Mouse (Mus musculus) limb, embryonic 14.5 days (tissue): ENCODE measurements around the gene Il17ra. TPM values are rescaled to one million over a fixed set of nuclear protein-coding genes. Genes with fewer than 3 reads are reported as not detected.

ENCODE experiments used
- ATAC-seq: fragments of 200-750 bp; cut with Nextera tagmentation; 2 replicates; pipeline ENCODE4 v1.8.0; 2017; ENCODE audit warnings: low read depth, moderate number of reproducible peaks, moderate TSS enrichment; ENCODE audit not compliant: low FRiP score
- DNase-seq: peaks from one replicate; pipeline ENCODE4 v3.0.0-alpha.2; 2015; ENCODE audit warnings: low spot score
- H3K27ac ChIP-seq: fragments of 300-500 bp; sonication (generic); replicated peaks from 2 replicates; pipeline ENCODE4 v1.5.1; 2014; ENCODE audit warnings: low read depth, mild to moderate bottlenecking, low read length, moderate library complexity, mixed read lengths
- H3K27me3 ChIP-seq: fragments of 300-500 bp; sonication (generic); 2 replicates; pipeline ENCODE4 v1.6.1; 2014; ENCODE audit warnings: low read length, mixed read lengths; ENCODE audit not compliant: control insufficient read depth, insufficient read depth
- H3K36me3 ChIP-seq: fragments of 300-500 bp; sonication (generic); 2 replicates; pipeline ENCODE4 v1.6.1; 2014; ENCODE audit warnings: mild to moderate bottlenecking, low read length, moderate library complexity, mixed read lengths; ENCODE audit not compliant: control insufficient read depth, insufficient read depth
- H3K4me1 ChIP-seq: fragments of 300-500 bp; sonication (generic); 2 replicates; pipeline ENCODE4 v1.6.1; 2014; ENCODE audit warnings: antibody characterized with exemption, low read length, mixed read lengths; ENCODE audit not compliant: control insufficient read depth, insufficient read depth
- H3K4me2 ChIP-seq: fragments of 300-500 bp; sonication (generic); replicated peaks from 2 replicates; pipeline ENCODE4 v1.6.1; 2014; ENCODE audit warnings: low read depth, mild to moderate bottlenecking, low read length, moderate library complexity; ENCODE audit not compliant: severe bottlenecking
- H3K4me3 ChIP-seq: fragments of 300-500 bp; sonication (generic); replicated peaks from 2 replicates; pipeline ENCODE4 v1.5.1; 2014; ENCODE audit warnings: low read length
- H3K9ac ChIP-seq: fragments of 300-500 bp; sonication (generic); 2 replicates; pipeline ENCODE4 v1.6.1; 2014; ENCODE audit warnings: mild to moderate bottlenecking, low read depth, low read length, moderate library complexity; ENCODE audit not compliant: severe bottlenecking
- H3K9me3 ChIP-seq: fragments of 300-500 bp; sonication (generic); 2 replicates; pipeline ENCODE4 v1.6.1; 2016; ENCODE audit warnings: low read length; ENCODE audit not compliant: control insufficient read depth
- POLR2A ChIP-seq: fragments of 200-500 bp; IDR thresholded peaks from 2 replicates; pipeline ENCODE4 v1.8.0; 2012; ENCODE audit warnings: inconsistent platforms, mild to moderate bottlenecking, moderate library complexity, borderline replicate concordance; ENCODE audit not compliant: insufficient read depth, insufficient read length; ENCODE audit errors: extremely low read depth
- WGBS: fragments of 180-500 bp; shearing (Covaris S2); extraction: QIAGEN DNeasy Blood & Tissue Kit; methylation state at CpG from one replicate; pipeline ENCODE4 v1.1.7; 2014; 5-methylcytosine and 5-hydroxymethylcytosine counted together
- polyA plus RNA-seq, 2 experiments: library from polyadenylated mRNA; depleted of rRNA in 1 of 2; stranded (reverse) in 1 of 2; unstranded in 1 of 2; fragments of >200 nt; fragmentation: Nextera tagmentation in 1 of 2; extraction: Ambion mirVana in 1 of 2; gene quantifications; 2 replicates each; pipeline versions ENCODE4 v1.2.1 to v1.2.3; 2012 to 2014

Gene Il17ra
- polyA plus RNA-seq, 2 experiments, result 3.1 to 6.0 TPM

DNA sequence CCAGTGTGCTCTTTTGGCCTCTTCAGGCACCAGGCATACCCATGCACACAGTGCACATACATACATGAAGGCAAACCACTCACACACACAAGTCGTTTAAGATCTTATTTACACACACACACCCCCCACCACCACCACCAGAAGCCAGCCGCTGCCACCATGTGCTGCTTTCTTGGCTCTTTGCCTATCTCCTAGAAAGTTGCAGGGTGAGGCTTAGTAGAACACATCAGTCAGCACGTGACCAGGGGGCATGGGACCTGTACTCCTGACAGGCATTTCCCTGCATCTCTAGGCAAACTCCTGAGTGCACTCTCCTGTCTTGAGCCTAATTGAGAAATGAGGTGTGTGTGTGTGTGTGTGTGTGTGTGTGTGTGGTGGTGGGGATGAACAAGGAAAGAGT lies 22.0 kb downstream of the Il17ra start:
- H3K9ac ChIP-seq, result no peak overlapping the region

GRCm38 (mm10) chr6:120486051-120486510 lies 23.0 kb downstream of the Il17ra start:
- peaks cover 2% of the 10 kb centered on the region for H3K36me3 ChIP-seq
- H3K4me3 ChIP-seq, result no peak overlapping the region
- no peak overlapping the region for H3K9ac ChIP-seq
- H3K27ac ChIP-seq, result no peak overlapping the region
- no peak for ATAC-seq
- TF ChIP-seq POLR2A, result no peak
- H3K9me3 ChIP-seq, result no peaks in the 10 kb centered on the region
- no peak overlapping the region for H3K4me2 ChIP-seq
- H3K27me3 ChIP-seq, result no peaks in the 10 kb centered on the region
- H3K4me1 ChIP-seq, result no peaks in the 10 kb centered on the region; the same call in 1 of the 2 replicates
- whole genome bisulfite sequencing, result 71% methylated on average over 8 of the region's 8 CpGs
- no peak for DNase-seq

More for the DNA sequence above, 22.0 kb downstream of the Il17ra start:
- 66% methylated on average over 3 of the region's 3 CpGs for WGBS
- Histone ChIP-seq H3K27ac (no peak overlapping the region), H3K27me3 (no peaks in the 10 kb centered on the region), H3K4me3 (no peak overlapping the region), H3K4me1 (no peaks in the 10 kb centered on the region; the same call in 1 of the 2 replicates), H3K36me3 (peaks cover 6% of the 10 kb centered on the region), H3K9me3 (no peaks in the 10 kb centered on the region), H3K4me2 (no peak overlapping the region)
- TF ChIP-seq POLR2A, result no peak
- DNase-seq (no peak), ATAC-seq (no peak)

GRCm38 (mm10) chr6:120488647-120489046 lies 25.6 kb downstream of the Il17ra start:
- Histone ChIP-seq H3K9ac (no peak overlapping the region), H3K4me2 (no peak overlapping the region), H3K27ac (no peak overlapping the region), H3K9me3 (no peaks in the 10 kb centered on the region), H3K4me3 (no peak overlapping the region), H3K27me3 (peaks cover 23% of the 10 kb centered on the region), H3K36me3 (no peaks in the 10 kb centered on the region), H3K4me1 (peaks cover 9% of the 10 kb centered on the region; the same call in 1 of the 2 replicates)
- no peak for DNase-seq
- TF ChIP-seq POLR2A, result no peak
- 52% methylated on average over 3 of the region's 3 CpGs for WGBS
- no peak for ATAC-seq

DNA sequence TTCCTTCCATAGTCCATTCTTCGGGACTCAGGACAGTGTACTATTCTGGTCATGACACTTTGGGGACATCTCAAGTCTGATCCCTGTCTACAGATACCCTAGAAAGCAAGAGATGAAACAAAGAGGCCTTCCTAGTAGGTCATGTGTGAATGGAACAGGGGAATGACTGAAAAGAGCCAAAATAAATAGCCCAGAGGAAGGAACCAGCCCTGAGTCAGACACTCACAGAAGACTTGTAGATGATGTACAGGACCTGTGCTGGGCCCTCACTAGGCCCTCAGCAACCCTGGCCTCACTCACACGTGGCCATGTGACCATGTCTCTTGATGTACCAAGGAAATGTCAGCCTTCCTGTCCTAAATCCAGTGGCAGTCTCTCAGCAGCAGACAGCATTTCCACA lies 26.4 kb downstream of the Il17ra start:
- ATAC-seq (no peak), DNase-seq (no peak)
- Histone ChIP-seq H3K4me2 (no peak overlapping the region), H3K9ac (no peak overlapping the region), H3K27ac (no peak overlapping the region), H3K27me3 (peaks cover 31% of the 10 kb centered on the region), H3K36me3 (no peaks in the 10 kb centered on the region), H3K4me3 (no peak overlapping the region), H3K9me3 (no peaks in the 10 kb centered on the region), H3K4me1 (peaks cover 9% of the 10 kb centered on the region; the same call in 1 of the 2 replicates)
- no peak for TF ChIP-seq POLR2A
- 62% methylated on average over 2 of the region's 2 CpGs for WGBS

GRCm38 (mm10) chr6:120491064-120491463 lies 28.0 kb downstream of the Il17ra start:
- H3K4me2 ChIP-seq, result no peak overlapping the region
- peaks cover 34% of the 10 kb centered on the region for H3K27me3 ChIP-seq
- no peak overlapping the region for H3K4me3 ChIP-seq
- no peaks in the 10 kb centered on the region for H3K36me3 ChIP-seq
- H3K27ac ChIP-seq, result no peak overlapping the region
- 57% methylated on average over 7 of the region's 7 CpGs for WGBS
- ATAC-seq, result no peak
- no peak for TF ChIP-seq POLR2A
- H3K9ac ChIP-seq, result no peak overlapping the region
- no peaks in the 10 kb centered on the region for H3K9me3 ChIP-seq
- peaks cover 9% of the 10 kb centered on the region; the same call in 1 of the 2 replicates for H3K4me1 ChIP-seq
- DNase-seq, result no peak

DNA sequence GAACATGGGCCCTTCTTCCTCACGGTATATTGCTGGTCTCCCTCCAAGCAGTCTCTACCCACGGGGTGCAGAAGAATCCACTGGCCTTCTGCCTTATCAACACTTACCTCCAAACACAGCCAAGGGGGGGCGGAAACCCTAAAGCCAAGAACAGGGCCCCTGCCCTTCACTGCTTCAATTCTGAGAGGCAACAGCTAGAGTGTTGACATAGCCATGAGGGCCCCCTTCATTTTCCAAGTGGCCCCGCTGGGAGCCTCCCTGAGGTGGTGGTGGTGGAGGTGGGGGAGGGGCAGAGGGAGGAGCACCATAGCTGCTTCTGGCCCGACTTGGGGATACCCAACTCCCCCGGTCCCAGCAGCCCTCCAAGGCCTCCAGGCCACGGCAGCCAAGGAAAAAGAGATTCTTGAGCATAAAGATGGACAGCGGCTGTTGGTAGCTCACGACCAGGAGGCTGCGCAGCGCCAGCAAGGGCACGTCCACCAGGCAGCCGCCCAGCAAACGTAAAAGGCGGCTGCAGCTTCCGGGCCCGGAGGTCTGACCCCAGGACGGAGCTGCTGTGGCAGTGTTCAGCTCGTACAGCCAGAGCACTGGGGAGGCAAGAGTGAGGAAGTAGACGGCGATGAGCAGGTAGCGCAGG lies 28.9 kb downstream of the Il17ra start:
- ATAC-seq (no peak), DNase-seq (no peak)
- Histone ChIP-seq H3K36me3 (no peaks in the 10 kb centered on the region), H3K4me2 (peak overlapping the region; percentile 99), H3K4me1 (peaks cover 14% of the 10 kb centered on the region; the same call in 1 of the 2 replicates), H3K9me3 (no peaks in the 10 kb centered on the region), H3K4me3 (peak overlapping the region; percentile 67), H3K9ac (no peak overlapping the region), H3K27me3 (peaks cover 34% of the 10 kb centered on the region), H3K27ac (no peak overlapping the region)
- TF ChIP-seq POLR2A, result no peak
- WGBS, result 10% methylated on average over 20 of the region's 22 CpGs
